Mouse (Mus musculus): Measurements from ENCODE around the gene Olfr92. TPM values are rescaled to one million over a fixed set of nuclear protein-coding genes. Genes with fewer than 3 reads are reported as not detected.
A peak's percentile ranks its signal among the peaks of the same experiment; 100 is the strongest.
"Not testable (repeated sequence)": the region's sequence is repeated elsewhere in the genome, so short reads cannot be mapped to it uniquely, and the experiment has no call there.

Gene Olfr92
- total RNA-seq (2021): not detected

DNA sequence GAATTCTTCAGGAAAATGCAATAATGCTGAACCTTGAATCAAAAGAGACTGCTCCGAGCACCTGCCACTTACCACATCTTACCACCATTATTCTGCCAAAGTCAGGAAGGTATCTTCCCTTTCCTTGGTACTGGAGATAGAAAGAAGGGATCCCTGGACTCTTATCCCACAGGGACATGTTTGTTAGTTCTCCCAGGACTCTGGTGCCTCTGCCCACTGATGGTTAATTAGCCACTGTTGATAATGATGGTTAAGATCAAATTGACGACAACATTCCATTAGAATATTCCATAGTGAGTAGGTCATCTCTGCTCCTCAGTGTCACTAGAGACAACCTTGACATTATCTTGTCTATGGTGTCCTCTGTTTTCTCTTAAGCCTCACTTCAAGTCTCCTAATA is at the start of gene Olfr92:
TSS of gene Olfr92 (minus strand) at position 101 of the 400 bp plus-strand sequence.
- no peak for DNase-seq

DNA sequence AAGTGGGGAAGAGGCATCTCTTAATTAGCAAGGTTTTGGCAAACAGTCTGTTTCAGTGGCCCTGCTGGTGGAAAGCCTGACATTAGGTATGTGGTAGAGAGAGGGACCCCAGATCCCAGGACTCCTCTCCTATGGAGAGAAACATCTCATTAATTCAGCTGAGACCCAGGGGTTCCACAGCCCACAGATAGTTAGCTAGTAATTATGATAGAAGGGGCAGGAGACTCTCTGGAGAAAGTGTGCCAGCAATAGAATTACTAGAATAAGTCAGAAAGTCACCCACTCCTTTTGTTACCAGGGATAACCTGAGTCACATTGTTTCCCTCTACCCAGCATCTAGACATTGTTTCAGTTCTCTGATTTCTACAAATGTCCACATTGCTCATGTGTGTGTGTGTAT is 41.5 kb upstream of the Olfr92 start, which contains the start of gene Olfr93:
TSS of gene Olfr93 (minus strand) at position 101 of the 400 bp plus-strand sequence.
- no peak for DNase-seq

GRCm38 (mm10) chr17:37131366-37131765 is 11.5 kb upstream of the Olfr92 start:
- not testable (repeated sequence) for DNase-seq

- DNase-seq: no peak
Measured at GRCm38 (mm10) chr17:37098178-37098577, 21.7 kb downstream of the Olfr92 start, which contains the start of gene Olfr91. TSS of gene Olfr91 (minus strand) at chr17:37098278.

DNA sequence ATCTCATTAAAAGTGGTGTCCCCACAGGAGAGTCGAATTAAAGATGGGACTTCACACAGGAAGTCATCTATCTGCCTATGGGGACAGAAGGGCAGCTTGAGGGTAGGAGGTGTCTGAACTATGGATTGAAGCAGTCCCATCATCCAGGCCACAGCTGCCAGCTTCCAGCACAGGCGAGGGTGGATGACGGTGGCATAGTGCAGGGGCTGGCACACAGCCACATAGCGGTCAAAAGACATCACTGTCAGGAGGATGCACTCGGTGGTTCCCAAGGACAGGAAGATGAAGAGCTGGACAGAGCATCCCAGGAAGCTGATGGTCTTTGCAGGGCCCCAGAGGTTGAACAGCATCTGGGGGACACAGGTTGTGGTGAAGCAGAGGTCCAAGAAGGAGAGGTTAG is 26.6 kb downstream of the Olfr92 start:
- no peak for DNase-seq

DNA sequence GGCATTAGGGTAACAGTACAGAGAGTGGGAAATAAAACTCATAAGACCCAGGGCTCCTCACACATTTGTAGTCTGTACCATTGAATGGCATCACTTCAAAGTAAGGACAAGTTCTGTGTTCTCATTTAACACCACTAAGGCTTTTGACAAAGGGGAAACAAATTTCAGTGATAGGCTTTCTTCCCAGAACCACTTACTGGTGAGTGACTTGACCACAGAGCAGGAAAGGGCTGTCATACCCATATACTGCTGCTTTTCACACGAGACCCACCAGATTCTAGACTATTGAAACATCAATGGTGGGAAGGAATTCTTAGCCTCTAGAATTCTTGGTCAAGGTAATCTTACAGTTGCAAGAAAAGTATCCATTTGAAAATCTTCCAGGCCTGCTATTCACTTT is 27.7 kb downstream of the Olfr92 start:
- DNase-seq: no peak

DNA sequence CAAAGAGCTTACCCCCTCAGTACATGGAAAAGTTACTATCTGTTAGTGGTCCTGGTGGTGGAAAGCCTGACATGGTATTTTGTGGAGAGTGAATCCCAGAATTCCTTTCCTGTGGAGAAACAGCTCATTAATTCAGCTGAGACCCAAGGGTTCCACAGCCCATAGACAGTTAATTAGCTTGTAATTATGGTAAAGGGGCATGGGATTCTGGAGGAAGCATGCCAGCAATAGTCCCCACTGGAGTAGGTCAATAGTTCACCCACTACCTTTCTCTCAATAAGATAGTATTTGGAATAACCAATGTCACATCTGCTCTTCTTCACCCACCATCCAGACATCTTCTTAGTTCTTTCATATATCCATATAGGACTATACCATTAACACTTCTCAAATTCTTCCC is 31.5 kb downstream of the Olfr92 start, which contains the start of gene Olfr90:
TSS of gene Olfr90 (minus strand) at position 101 of the 400 bp plus-strand sequence.
- no peak for DNase-seq

- DNase-seq: no peak
Measured at GRCm38 (mm10) chr17:37085545-37085944, 34.3 kb downstream of the Olfr92 start.

- no peak for DNase-seq
Measured at GRCm38 (mm10) chr17:37084632-37085031, 35.3 kb downstream of the Olfr92 start.

DNA sequence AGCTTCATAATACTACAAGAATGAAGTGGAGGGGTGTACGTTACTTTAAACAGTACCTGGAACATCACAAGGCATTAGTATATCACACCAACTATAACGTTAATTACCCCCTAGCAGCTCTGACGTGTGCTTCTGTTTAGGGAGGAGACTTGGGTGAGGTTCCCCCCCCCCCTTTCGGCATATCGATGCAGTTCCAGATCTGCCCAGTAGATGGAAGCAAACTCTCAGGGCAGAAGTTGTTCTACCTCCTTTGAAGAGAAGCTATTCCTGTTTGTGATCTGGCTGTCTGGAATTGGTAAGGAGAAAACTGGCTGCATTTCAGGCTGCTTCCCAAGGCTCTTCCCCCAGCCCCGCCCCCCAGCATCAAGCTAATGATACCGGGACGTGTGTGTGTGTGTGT is 36.6 kb downstream of the Olfr92 start:
- DNase-seq: peak; percentile 79

- no peak for DNase-seq
Measured at GRCm38 (mm10) chr17:37081659-37082058, 38.2 kb downstream of the Olfr92 start.

GRCm38 (mm10) chr17:37080119-37080518 is 39.8 kb downstream of the Olfr92 start:
- peak; percentile 20 for DNase-seq

- no peak for DNase-seq
Measured at GRCm38 (mm10) chr17:37078990-37079389, 40.9 kb downstream of the Olfr92 start.

DNA sequence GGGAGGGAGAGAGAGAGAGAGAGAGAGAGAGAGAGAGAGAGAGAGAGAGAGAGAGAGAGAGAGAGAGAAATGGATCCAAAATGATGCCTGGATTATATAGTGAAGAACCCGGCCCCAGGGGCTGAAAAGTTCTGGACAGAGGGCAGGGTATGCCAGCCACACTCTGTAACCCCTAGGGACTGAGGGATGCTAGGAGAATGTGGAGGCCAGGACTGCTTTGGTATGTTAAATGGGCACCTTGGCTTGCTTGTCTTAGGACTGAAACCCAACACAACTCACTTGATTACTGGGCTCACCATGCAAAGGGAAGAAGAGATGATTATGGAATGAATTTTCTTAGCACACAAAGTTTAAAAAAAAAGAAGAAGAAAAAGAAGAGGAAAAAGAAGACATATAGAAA is 41.7 kb downstream of the Olfr92 start:
- no peak for DNase-seq

DNA sequence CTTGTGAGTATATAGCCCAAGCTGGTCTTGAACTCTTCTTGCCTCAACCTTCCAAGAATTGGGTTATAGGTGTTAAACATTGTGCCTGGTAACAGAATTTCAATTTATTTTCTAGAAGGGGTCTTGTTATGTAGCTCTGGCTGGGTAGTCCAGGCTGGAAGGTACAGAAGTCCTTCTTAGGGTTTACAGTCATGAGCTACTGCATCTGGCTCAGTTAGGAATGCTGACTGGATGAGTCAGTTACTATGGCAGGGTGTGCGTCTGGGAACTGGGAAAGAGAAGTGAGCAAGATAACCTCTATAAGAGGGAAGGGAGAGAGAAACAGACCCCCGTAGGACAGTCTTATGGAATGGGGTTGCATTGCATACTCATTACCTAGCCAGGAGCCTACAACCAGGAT is 44.1 kb downstream of the Olfr92 start:
- no peak for DNase-seq

DNA sequence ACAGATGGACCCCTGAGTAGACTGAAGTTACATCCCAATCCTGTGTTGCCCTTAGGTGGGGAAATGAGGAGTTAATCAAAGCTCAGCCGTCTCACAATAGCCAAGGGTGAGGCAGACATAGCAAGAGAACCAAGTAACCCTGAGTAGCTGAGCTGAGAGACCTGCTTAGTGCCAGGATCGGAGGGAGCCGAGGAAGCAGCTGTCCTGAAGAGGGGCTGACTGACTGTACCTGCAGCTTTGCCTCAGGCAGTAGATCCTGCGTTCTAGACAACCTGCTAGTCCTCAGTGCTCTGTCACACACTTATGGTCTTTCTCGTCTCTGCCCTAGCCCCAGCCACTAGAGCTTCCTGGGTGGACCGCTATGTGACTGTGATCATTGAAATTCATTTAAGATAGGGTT is 44.7 kb downstream of the Olfr92 start:
- DNase-seq: no peak

DNA sequence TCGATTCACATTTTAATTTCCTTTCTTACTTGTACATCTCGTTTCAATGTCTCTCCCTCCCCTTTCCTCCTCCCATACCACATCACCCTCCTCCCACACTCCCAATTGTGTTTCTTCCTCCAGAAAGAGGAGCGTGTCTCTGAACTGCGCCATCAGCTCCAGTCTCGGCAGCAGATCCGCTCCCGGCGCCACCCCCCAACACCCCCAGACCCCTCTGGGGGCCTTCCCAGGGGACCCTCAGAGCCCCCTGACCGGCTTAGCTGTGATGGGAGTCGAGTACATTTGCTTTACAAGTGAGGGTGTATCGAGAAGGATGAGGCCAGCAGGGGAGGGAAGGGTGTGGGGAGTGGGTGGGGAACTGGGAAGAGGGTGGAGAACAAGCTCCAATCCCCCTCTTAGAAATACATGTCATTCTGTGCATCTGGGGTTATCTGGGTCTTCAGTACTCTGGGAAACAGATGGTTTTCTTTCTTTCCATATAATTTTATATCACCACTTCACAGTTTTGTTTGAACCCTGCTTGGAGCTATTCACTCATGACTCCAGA is 47.1 kb downstream of the Olfr92 start:
- DNase-seq: no peak

DNA sequence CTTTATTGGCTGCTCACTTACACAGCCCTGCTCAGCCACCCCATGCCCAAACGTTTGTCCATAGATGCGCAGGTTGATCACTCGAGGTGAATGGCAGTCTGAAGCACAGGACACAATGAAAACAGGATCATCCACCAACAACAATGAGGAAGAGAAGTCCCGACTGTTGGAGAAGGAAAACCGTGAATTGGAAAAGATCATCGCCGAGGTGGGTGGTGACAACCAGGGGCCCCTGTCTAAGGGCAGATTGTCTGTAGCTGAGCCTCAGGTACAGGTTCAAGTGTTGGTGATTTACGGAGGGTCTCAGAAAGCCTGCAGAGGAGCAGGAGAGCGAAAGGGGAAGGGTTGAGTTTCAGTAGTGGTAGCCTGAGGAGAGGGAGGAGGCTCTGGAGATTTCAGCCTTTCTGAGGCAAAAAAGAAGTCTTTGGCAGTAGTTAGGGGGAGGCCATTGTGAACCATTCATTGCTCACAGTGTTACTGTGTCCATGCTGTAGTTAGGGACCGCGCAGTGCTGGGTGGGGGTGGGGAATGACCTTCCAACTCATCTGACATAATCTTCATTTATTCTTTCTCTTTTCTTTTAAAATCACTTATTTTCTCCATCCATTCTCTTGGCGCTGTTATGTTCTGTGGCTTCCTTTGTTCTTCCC is 47.7 kb downstream of the Olfr92 start:
- DNase-seq: no peak

DNA sequence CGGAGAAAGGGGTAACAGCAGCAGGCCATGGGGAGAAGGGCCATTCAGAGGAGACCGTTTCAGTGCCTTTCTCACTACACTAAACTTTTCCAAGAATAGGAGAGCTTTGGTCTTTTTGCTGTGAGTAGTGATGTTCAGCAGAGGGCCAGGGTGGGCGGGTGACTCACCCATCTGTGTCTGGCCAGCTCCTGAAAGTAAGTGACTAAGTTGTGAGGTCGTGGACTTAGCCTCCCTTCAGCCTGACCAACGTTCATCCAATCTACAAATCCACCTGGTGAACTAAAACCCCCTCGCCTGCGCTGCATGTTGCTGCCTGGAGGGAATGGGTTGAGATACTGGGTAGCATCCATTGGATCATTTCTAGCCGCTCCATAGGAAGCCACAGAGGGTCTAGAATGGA is 49.8 kb downstream of the Olfr92 start:
- no peak for DNase-seq

- DNase-seq: no peak
Measured at GRCm38 (mm10) chr17:37067861-37068260, 52.0 kb downstream of the Olfr92 start.

DNA sequence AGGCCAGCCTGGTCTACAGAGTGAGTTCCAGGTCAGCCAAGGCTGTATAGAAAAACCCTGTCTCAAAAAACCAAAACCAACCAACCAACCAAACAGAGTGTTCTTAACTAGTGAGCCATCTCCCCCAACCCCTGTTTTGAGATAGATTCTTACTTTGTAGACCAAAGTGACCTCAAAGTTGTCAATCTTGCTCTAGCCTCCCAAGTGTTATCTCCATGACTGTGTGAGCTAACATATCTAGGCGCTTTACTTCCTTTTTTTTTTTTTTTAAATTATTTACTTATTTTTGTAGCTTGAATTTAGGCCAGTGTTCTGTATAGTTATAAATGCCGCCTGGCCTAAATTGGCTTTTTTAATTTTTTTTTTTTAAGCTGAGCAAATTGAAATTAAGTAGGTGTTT is 53.9 kb downstream of the Olfr92 start:
- no peak for DNase-seq

DNA sequence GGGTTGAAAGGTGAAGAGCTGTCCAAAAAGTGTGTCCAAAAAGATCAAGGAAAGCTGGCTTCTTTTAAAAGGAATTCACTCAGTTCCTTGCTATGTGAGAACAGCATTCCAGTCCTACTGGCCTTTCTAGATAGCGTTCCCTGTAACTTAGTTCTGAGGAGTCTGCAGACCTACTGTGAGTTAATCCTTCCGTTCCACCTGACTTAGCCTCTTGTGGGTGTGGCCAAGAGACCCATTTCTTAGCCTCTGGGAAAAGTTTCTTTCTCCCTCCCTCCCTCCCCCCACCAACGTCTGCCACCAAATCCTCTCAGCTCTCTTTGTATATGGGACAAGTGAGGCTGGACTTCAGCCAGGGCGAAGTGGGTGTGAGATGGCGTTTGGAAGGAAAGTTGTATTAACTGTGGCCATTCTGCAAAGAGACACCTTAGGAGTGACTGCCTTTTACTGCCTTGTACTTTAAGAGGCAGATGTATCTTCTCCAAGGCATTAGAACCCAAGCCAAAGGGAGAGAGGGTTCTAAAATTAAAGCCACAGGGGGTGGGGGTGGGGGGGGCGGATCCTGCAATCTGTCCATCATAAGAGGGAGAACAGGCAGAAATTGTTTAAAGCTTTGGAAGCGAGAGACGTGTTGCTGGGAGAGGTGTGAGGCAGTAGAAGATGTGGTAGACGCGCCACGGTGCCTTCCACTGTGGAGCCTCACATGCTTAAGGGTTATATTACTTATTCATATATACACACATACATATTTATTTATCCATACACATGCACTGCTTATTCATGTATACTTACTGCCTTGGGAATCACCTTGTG is 56.0 kb downstream of the Olfr92 start:
- DNase-seq: no peak

- DNase-seq: no peak
Measured at GRCm38 (mm10) chr17:37063063-37063462, 56.8 kb downstream of the Olfr92 start.

Data from heart, postnatal 4 days (tissue).